Mouse (Mus musculus): ENCODE results near the gene Spns1. TPM values are rescaled to one million over a fixed set of nuclear protein-coding genes. Genes with fewer than 3 reads are reported as not detected.
"Not testable (repeated sequence)": the region's sequence is repeated elsewhere in the genome, so short reads cannot be mapped to it uniquely, and the experiment has no call there.

The Spns1 gene
- polyA plus RNA-seq, 2 experiments = 47.0 to 158 TPM

- Histone ChIP-seq H3K9ac (ENCODE audit: low read depth, low read length, severe bottlenecking) (no peak overlapping the region), H3K4me3 (replicated peaks; ENCODE audit: low read length) (no peak overlapping the region), H3K9me3 (ENCODE audit: control insufficient read depth, low read length) (no peaks in the 10 kb centered on the region), H3K27ac (replicated peaks; ENCODE audit: low read depth, low read length) (no peak overlapping the region), H3K36me3 (ENCODE audit: control insufficient read depth, insufficient read depth, low read length) (no peaks in the 10 kb centered on the region), H3K4me1 (ENCODE audit: control insufficient read depth, insufficient read depth, low read length) (no peaks in the 10 kb centered on the region), H3K4me2 (replicated peaks; ENCODE audit: low read depth, low read length, severe bottlenecking) (no peak overlapping the region), H3K27me3 (ENCODE audit: control insufficient read depth, insufficient read depth, low read length) (no peaks in the 10 kb centered on the region)
- DNase-seq (ENCODE audit: low spot score) = no peak
- 54% methylated on average over 8 of the region's 8 CpGs for WGBS
- ATAC-seq (ENCODE audit: low FRiP score, low read depth) = no peak
- TF ChIP-seq POLR2A (IDR thresholded peaks at IDR 0.05; ENCODE audit: borderline replicate concordance, extremely low read depth, insufficient read depth, insufficient read length) = no peak
Observed at GRCm38 (mm10) chr7:126417045-126417444, 39.8 kb upstream of the Spns1 start.

DNA sequence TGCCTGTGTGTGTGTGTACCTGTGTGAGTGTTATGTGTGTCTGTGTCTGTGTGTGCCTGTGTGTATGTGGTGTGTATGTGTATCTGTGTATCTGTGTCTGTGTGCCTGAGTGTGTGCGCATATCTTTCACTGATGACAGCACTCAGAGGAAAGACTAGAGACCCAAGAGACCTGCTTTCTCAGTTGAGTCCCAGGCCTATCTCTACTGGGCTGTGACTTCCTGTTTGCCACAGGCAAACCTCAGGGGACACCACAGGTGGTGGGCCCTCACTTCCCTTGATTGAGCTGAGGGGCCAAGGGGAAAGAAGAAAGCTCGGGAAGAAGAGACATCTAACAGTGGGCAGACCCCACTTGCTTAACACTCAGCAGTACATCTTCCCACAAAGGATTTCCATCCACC, 39.4 kb upstream of the Spns1 start:
- H3K9me3 ChIP-seq (ENCODE audit: control insufficient read depth, low read length) = no peaks in the 10 kb centered on the region
- no peak overlapping the region for H3K27ac ChIP-seq (replicated peaks; ENCODE audit: low read depth, low read length)
- no peak for TF ChIP-seq POLR2A (IDR thresholded peaks at IDR 0.05; ENCODE audit: borderline replicate concordance, extremely low read depth, insufficient read depth, insufficient read length)
- no peaks in the 10 kb centered on the region for H3K27me3 ChIP-seq (ENCODE audit: control insufficient read depth, insufficient read depth, low read length)
- DNase-seq (ENCODE audit: low spot score) = no peak
- no peak overlapping the region for H3K4me2 ChIP-seq (replicated peaks; ENCODE audit: low read depth, low read length, severe bottlenecking)
- H3K36me3 ChIP-seq (ENCODE audit: control insufficient read depth, insufficient read depth, low read length) = no peaks in the 10 kb centered on the region
- H3K9ac ChIP-seq (ENCODE audit: low read depth, low read length, severe bottlenecking) = no peak overlapping the region
- ATAC-seq (ENCODE audit: low FRiP score, low read depth) = no peak
- H3K4me1 ChIP-seq (ENCODE audit: control insufficient read depth, insufficient read depth, low read length) = no peaks in the 10 kb centered on the region
- WGBS = 65% methylated on average over 2 of the region's 2 CpGs
- no peak overlapping the region for H3K4me3 ChIP-seq (replicated peaks; ENCODE audit: low read length)

GRCm38 (mm10) chr7:126414725-126415124, 37.5 kb upstream of the Spns1 start, which contains the start of gene Cd19:
Gene Cd19 (minus strand): TSS chr7:126414889.
- H3K4me3 ChIP-seq (replicated peaks; ENCODE audit: low read length) = no peak within 1 kb of the TSS
- no peaks in the 10 kb centered on the region for H3K36me3 ChIP-seq (ENCODE audit: control insufficient read depth, insufficient read depth, low read length)
- H3K4me2 ChIP-seq (replicated peaks; ENCODE audit: low read depth, low read length, severe bottlenecking) = no peak within 1 kb of the TSS
- ATAC-seq (ENCODE audit: low FRiP score, low read depth) (no peak), DNase-seq (ENCODE audit: low spot score) (no peak)
- no peak within 1 kb of the TSS for H3K9ac ChIP-seq (ENCODE audit: low read depth, low read length, severe bottlenecking)
- TF ChIP-seq POLR2A (IDR thresholded peaks at IDR 0.05; ENCODE audit: borderline replicate concordance, extremely low read depth, insufficient read depth, insufficient read length) = no peak
- WGBS = 81% methylated on average over 6 of the region's 6 CpGs
- H3K9me3 ChIP-seq (ENCODE audit: control insufficient read depth, low read length) = no peaks in the 10 kb centered on the region
- H3K27me3 ChIP-seq (ENCODE audit: control insufficient read depth, insufficient read depth, low read length) = no peaks in the 10 kb centered on the region
- no peak within 1 kb of the TSS for H3K27ac ChIP-seq (replicated peaks; ENCODE audit: low read depth, low read length)
- no peaks in the 10 kb centered on the region for H3K4me1 ChIP-seq (ENCODE audit: control insufficient read depth, insufficient read depth, low read length)

DNA sequence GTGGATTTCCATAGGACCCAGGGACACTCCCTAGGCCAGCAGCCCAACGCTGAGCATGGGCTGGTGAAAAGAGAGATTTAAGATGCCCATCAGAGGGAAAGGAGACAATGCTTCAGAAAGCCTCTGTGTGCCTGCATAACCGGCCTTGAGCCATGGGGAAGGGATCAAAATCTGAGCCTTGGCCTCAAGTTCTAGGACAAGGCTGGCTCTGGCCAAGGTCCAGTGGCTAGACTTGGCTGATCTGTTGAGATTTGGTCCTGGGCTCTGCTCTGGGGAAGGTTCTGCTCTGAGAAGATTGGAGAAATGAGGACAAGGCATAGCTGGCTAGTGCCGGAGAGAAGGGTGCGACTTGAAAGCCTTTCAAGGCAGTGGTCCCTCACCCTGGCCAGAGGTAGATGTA, 33.8 kb upstream of the Spns1 start:
- no peaks in the 10 kb centered on the region for H3K4me1 ChIP-seq (ENCODE audit: control insufficient read depth, insufficient read depth, low read length)
- no peak for ATAC-seq (ENCODE audit: low FRiP score, low read depth)
- 90% methylated on average over 4 of the region's 4 CpGs for WGBS
- TF ChIP-seq POLR2A (IDR thresholded peaks at IDR 0.05; ENCODE audit: borderline replicate concordance, extremely low read depth, insufficient read depth, insufficient read length) = no peak
- H3K9ac ChIP-seq (ENCODE audit: low read depth, low read length, severe bottlenecking) = no peak overlapping the region
- H3K36me3 ChIP-seq (ENCODE audit: control insufficient read depth, insufficient read depth, low read length) = no peaks in the 10 kb centered on the region
- H3K27ac ChIP-seq (replicated peaks; ENCODE audit: low read depth, low read length) = no peak overlapping the region
- no peak overlapping the region for H3K4me3 ChIP-seq (replicated peaks; ENCODE audit: low read length)
- DNase-seq (ENCODE audit: low spot score) = no peak
- H3K27me3 ChIP-seq (ENCODE audit: control insufficient read depth, insufficient read depth, low read length) = no peaks in the 10 kb centered on the region
- H3K4me2 ChIP-seq (replicated peaks; ENCODE audit: low read depth, low read length, severe bottlenecking) = no peak overlapping the region
- no peaks in the 10 kb centered on the region for H3K9me3 ChIP-seq (ENCODE audit: control insufficient read depth, low read length)

DNA sequence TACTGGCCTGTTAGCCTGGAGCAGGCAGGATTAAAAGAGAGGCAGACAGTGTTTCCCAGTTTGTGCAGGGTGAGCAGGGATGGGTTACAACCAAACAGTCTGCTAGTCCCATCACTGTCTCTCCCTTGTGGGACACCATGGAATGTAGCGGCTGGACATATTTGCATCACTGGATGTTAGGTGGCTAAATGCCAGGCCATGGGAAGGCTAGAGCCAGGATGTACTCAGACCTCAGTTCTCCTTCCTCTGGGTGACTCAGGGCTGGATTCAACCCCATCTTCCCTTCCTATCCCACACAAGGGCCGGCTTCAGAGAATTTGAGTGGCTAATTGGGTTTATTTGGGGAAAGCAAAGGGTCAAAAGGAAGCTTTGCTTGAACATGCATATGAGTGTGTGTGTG, 31.4 kb upstream of the Spns1 start:
- H3K4me3 ChIP-seq (replicated peaks; ENCODE audit: low read length) = no peak overlapping the region
- no peaks in the 10 kb centered on the region for H3K36me3 ChIP-seq (ENCODE audit: control insufficient read depth, insufficient read depth, low read length)
- DNase-seq (ENCODE audit: low spot score) = no peak
- H3K4me2 ChIP-seq (replicated peaks; ENCODE audit: low read depth, low read length, severe bottlenecking) = no peak overlapping the region
- no peak overlapping the region for H3K9ac ChIP-seq (ENCODE audit: low read depth, low read length, severe bottlenecking)
- H3K9me3 ChIP-seq (ENCODE audit: control insufficient read depth, low read length) = no peaks in the 10 kb centered on the region
- no peak for ATAC-seq (ENCODE audit: low FRiP score, low read depth)
- H3K27me3 ChIP-seq (ENCODE audit: control insufficient read depth, insufficient read depth, low read length) = no peaks in the 10 kb centered on the region
- no peak overlapping the region for H3K27ac ChIP-seq (replicated peaks; ENCODE audit: low read depth, low read length)
- no peaks in the 10 kb centered on the region for H3K4me1 ChIP-seq (ENCODE audit: control insufficient read depth, insufficient read depth, low read length)
- no peak for TF ChIP-seq POLR2A (IDR thresholded peaks at IDR 0.05; ENCODE audit: borderline replicate concordance, extremely low read depth, insufficient read depth, insufficient read length)
- 93% methylated on average over 2 of the region's 2 CpGs for WGBS

DNA sequence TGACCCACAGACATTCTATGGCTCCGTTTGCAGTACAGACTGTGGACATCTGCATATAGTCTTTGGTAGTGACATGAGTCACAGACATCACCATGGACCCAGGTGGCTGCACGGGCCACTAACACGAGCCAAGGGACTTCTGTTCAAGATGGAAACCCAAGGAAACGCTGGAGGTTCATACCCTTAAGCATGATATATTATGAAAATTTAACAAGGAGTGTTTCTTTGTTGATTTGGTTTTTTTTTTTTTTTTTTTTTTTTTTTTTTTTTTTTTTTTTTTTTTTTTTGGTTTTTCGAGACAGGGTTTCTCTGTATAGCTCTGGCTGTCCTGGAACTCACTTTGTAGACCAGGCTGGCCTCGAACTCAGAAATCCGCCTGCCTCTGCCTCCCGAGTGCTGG, 25.3 kb upstream of the Spns1 start:
- WGBS = 79% methylated on average over 6 of the region's 8 CpGs
- not testable (repeated sequence) for H3K36me3 ChIP-seq (ENCODE audit: control insufficient read depth, insufficient read depth, low read length); ATAC-seq (ENCODE audit: low FRiP score, low read depth)

More for the DNA sequence above, 25.3 kb upstream of the Spns1 start:
- H3K9me3 ChIP-seq (ENCODE audit: control insufficient read depth, low read length); H3K27ac ChIP-seq (replicated peaks; ENCODE audit: low read depth, low read length); H3K4me3 ChIP-seq (replicated peaks; ENCODE audit: low read length); H3K4me2 ChIP-seq (replicated peaks; ENCODE audit: low read depth, low read length, severe bottlenecking); DNase-seq (ENCODE audit: low spot score); H3K27me3 ChIP-seq (ENCODE audit: control insufficient read depth, insufficient read depth, low read length); H3K4me1 ChIP-seq (ENCODE audit: control insufficient read depth, insufficient read depth, low read length); H3K9ac ChIP-seq (ENCODE audit: low read depth, low read length, severe bottlenecking): not testable (repeated sequence)

Measured in limb, embryonic 14.5 days (tissue).